Mouse (Mus musculus) adrenal gland, postnatal 4 days (tissue): ENCODE data around the gene Slc11a2. TPM values are rescaled to one million over a fixed set of nuclear protein-coding genes. Genes with fewer than 3 reads are reported as not detected.
"Not testable (repeated sequence)": the region's sequence is repeated elsewhere in the genome, so short reads cannot be mapped to it uniquely, and the experiment has no call there.

Source experiments
- DNase-seq, 2 experiments: peaks; one replicate each; pipeline ENCODE4 v3.0.0; 2021 to 2022; ENCODE audit warnings: low spot score in 2 of 2, mixed read lengths in 2 of 2
- total RNA-seq, 2 experiments: library from RNA; stranded (reverse); gene quantifications; 2 replicates each; pipeline ENCODE4 v1.2.3; 2021

Slc11a2 gene
- total RNA-seq, 2 experiments from 2014 or later, result 73.1 to 89.5 TPM

GRCm38 (mm10) chr15:100353399-100353798, 71.5 kb downstream of the Slc11a2 start:
- DNase-seq, result not testable (repeated sequence)

GRCm38 (mm10) chr15:100352711-100353250, 72.1 kb downstream of the Slc11a2 start, which contains the start of the genes Methig1 and Mettl7a2:
TSS of gene Methig1 (plus strand) at chr15:100353149.
TSS of gene Mettl7a2 (plus strand) at chr15:100353200.
- DNase-seq, result no peak

- DNase-seq, result no peak
Measured at GRCm38 (mm10) chr15:100351501-100352060, 73.3 kb downstream of the Slc11a2 start.

GRCm38 (mm10) chr15:100349496-100349895, 75.4 kb downstream of the Slc11a2 start:
- no peak for DNase-seq

GRCm38 (mm10) chr15:100346761-100347160, 78.1 kb downstream of the Slc11a2 start:
- DNase-seq, result no peak

GRCm38 (mm10) chr15:100345484-100345883, 79.4 kb downstream of the Slc11a2 start:
- DNase-seq, result no peak

GRCm38 (mm10) chr15:100341314-100341980, 83.4 kb downstream of the Slc11a2 start:
- not testable (repeated sequence) for DNase-seq

Other genes starting within 250 kb of the Slc11a2 start
- 10 to 100 TPM; 86.2 to 89.7 TPM for gene Atf1, start 197.3 kb downstream of the Slc11a2 start, total RNA-seq
- gene Tmprss12, start 144.2 kb downstream of the Slc11a2 start, total RNA-seq, result not detected
- gene Mettl7a1, start 120.9 kb downstream of the Slc11a2 start, total RNA-seq, result 10 to 100 TPM; 32.4 to 34.0 TPM
- gene Mettl7a3, start 90.1 kb downstream of the Slc11a2 start, total RNA-seq, result under 1 TPM in 1 of 2 experiments, not detected in 1; 0.50 TPM
- 1 to 10 TPM in 1 of 2 experiments, under 1 TPM in 1; 0.90 to 1.2 TPM for gene Methig1, start 71.9 kb downstream of the Slc11a2 start, total RNA-seq
- gene Mettl7a2, start 71.9 kb downstream of the Slc11a2 start, total RNA-seq, result under 1 TPM; 0.40 to 0.73 TPM
- under 1 TPM; 0.73 to 0.79 TPM for gene Higd1c, start 60.5 kb downstream of the Slc11a2 start, total RNA-seq
- under 1 TPM; 0.23 to 0.59 TPM for gene Gm5475, start 2.9 kb downstream of the Slc11a2 start, total RNA-seq
- gene Letmd1, start 44.0 kb upstream of the Slc11a2 start, total RNA-seq, result 100 to 1,000 TPM in 1 of 2 experiments, 10 to 100 TPM in 1; 93.9 to 111 TPM
- 10 to 100 TPM in 1 of 2 experiments, 1 to 10 TPM in 1; 7.4 to 10.1 TPM for gene Csrnp2, start 70.4 kb upstream of the Slc11a2 start, total RNA-seq
- gene Tfcp2, start 126.9 kb upstream of the Slc11a2 start, total RNA-seq, result 10 to 100 TPM; 26.3 TPM
- 10 to 100 TPM; 30.7 to 34.4 TPM for gene Pou6f1, start 174.9 kb upstream of the Slc11a2 start, total RNA-seq
- gene Dazap2, start 190.3 kb upstream of the Slc11a2 start, total RNA-seq, result 100 to 1,000 TPM; 231 to 238 TPM
- gene Smagp, start 211.9 kb upstream of the Slc11a2 start, total RNA-seq, result 10 to 100 TPM; 26.7 to 34.3 TPM
- 1 to 10 TPM; 4.0 to 4.8 TPM for gene Bin2, start 244.5 kb upstream of the Slc11a2 start, total RNA-seq